17 mouse cellular contexts compared by ENCODE assay signal in the genomic region with DNA sequence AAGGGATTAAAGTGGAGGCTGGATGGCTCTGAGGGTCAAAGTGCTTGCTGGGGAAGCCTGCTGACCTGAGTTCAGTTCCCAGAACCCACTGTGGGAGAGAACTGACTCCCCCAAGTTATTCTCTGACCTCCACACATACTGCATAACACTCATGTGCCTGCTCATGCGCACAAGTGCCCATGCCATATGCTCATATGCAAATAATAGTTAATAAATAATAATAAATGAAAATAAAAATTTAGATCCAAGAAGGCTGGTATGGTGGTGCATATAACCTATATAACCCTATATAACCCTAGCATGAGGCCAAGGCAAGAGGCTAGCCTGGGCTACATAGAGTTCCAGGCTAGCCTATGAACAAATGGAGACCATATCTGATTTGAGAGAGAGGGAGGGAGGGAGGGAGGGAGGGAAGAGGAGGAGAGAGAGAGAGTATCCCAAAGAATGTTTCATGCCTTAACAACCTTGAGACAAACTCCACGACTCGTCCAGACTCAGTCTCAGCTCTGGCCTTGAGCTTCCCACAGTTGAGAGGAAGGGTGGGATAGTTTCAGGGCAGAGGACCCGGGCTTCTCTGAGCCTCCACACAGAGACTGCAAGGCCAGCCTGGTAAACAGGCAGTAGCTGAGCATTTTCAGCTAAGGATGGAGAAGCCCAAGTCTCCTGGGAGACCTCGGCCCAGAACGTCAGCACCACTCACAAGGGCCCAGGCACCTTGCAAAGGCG. TPM values are rescaled to one million over a fixed set of nuclear protein-coding genes. Genes with fewer than 3 reads are reported as not detected.
A peak's percentile ranks its signal among the peaks of the same experiment; 100 is the strongest.
DNase-seq lines count a peak whose midpoint lies in the region; ATAC-seq lines count a peak whose summit lies in the region.
"Had no signal": no experiment of that assay in that cellular context is flagged by ENCODE, and none has a peak within 500 bp of the region (broad histone marks: within the 10 kb centered on the region; RNA-seq: fewer than 3 reads in every experiment).

No protein-coding gene starts in this region.

- no peaks in the 10 kb centered on the region for H3K36me3 ChIP-seq in neural tube, embryonic 11.5 days (ENCODE audit: control insufficient read depth, insufficient read depth, low read length)
- H3K36me3 ChIP-seq in neural tube, embryonic 15.5 days = no peaks in the 10 kb centered on the region
- H3K36me3 ChIP-seq: embryonic facial prominence, embryonic 15.5 days; hindbrain, embryonic 13.5 days; kidney, embryonic 15.5 days; midbrain, embryonic 13.5 days; neural tube, embryonic 13.5 days had no signal

- no peaks in the 10 kb centered on the region for H3K4me1 ChIP-seq in neural tube, embryonic 11.5 days (ENCODE audit: control insufficient read depth, insufficient read depth, low read length)
- H3K4me1 ChIP-seq in neural tube, embryonic 15.5 days = 0 out of 2 replicates have a peak, but pooled peaks cover 5% of the 10 kb centered on the region
- H3K4me1 ChIP-seq: embryonic facial prominence, embryonic 15.5 days; midbrain, embryonic 13.5 days had no signal

- 82% methylated on average over 7 of the region's 7 CpGs for WGBS in neural tube, embryonic 11.5 days
- WGBS in neural tube, embryonic 15.5 days = 83% methylated on average over 7 of the region's 7 CpGs

- H3K9me3 ChIP-seq in neural tube, embryonic 11.5 days (ENCODE audit: control insufficient read depth, low read length) = no peaks in the 10 kb centered on the region
- H3K9me3 ChIP-seq in neural tube, embryonic 15.5 days (replicated peaks) = no peaks in the 10 kb centered on the region
- H3K9me3 ChIP-seq: embryonic facial prominence, embryonic 15.5 days; hindbrain, embryonic 13.5 days; kidney, embryonic 15.5 days; midbrain, embryonic 13.5 days; neural tube, embryonic 13.5 days had no signal

- H3K27me3 ChIP-seq in neural tube, embryonic 11.5 days (ENCODE audit: control insufficient read depth, insufficient read depth, low read length) = no peaks in the 10 kb centered on the region
- H3K27me3 ChIP-seq in neural tube, embryonic 15.5 days (replicated peaks) = no peaks in the 10 kb centered on the region
- H3K27me3 ChIP-seq: embryonic facial prominence, embryonic 15.5 days; hindbrain, embryonic 13.5 days; kidney, embryonic 15.5 days; midbrain, embryonic 13.5 days; neural tube, embryonic 13.5 days had no signal

- DNase-seq in gastrocnemius, postnatal 10 days = peak; percentile 2
- DNase-seq in gastrocnemius, postnatal 25 days = no peak
- no peak for DNase-seq in neural tube, embryonic 11.5 days (ENCODE audit: low spot score)
- DNase-seq in induced T-regulatory cell, adult 2 months (ENCODE audit: low read depth) = peak; percentile 67
- peak; percentile 41 for DNase-seq in naive thymus-derived CD4-positive, alpha-beta T cell, adult 2 months (ENCODE audit: low read depth)
- DNase-seq: adrenal gland, adult 2 months; cerebellum, postnatal 36 days; left cerebral cortex, postnatal 4 days had no signal

- H3K4me2 ChIP-seq in neural tube, embryonic 11.5 days (ENCODE audit: low read depth) = no peak overlapping the region
- H3K4me2 ChIP-seq in neural tube, embryonic 15.5 days = no peak overlapping the region
- H3K4me2 ChIP-seq: embryonic facial prominence, embryonic 15.5 days; hindbrain, embryonic 13.5 days; kidney, embryonic 15.5 days; midbrain, embryonic 13.5 days; neural tube, embryonic 13.5 days had no signal

- 0 out of 2 replicates have a peak overlapping the region, but pooled peaks have one; percentile 14 for H3K27ac ChIP-seq in neural tube, embryonic 11.5 days (ENCODE audit: low read depth, low read length)
- no peak overlapping the region for H3K27ac ChIP-seq in neural tube, embryonic 15.5 days (replicated peaks)
- H3K27ac ChIP-seq: embryonic facial prominence, embryonic 15.5 days; hindbrain, embryonic 13.5 days; kidney, embryonic 15.5 days; midbrain, embryonic 13.5 days; neural tube, embryonic 13.5 days had no signal

- ATAC-seq in neural tube, embryonic 11.5 days (ENCODE audit: insufficient read depth, low FRiP score, low TSS enrichment) = no peak
- ATAC-seq in neural tube, embryonic 15.5 days (ENCODE audit: low FRiP score) = no peak
- no peak for ATAC-seq in cerebellum, adult (ENCODE audit: insufficient number of reproducible peaks, low FRiP score, low TSS enrichment)
- ATAC-seq in megakaryocyte progenitor cell, adult 5-6 weeks (replicated peaks; ENCODE audit: poor library complexity) = no peak
- ATAC-seq: forebrain, embryonic 16.5 days; midbrain, embryonic 13.5 days had no signal

- no peak overlapping the region for H3K9ac ChIP-seq in neural tube, embryonic 11.5 days (ENCODE audit: low read length)
- no peak overlapping the region for H3K9ac ChIP-seq in neural tube, embryonic 15.5 days (replicated peaks)
- H3K9ac ChIP-seq: embryonic facial prominence, embryonic 15.5 days; hindbrain, embryonic 13.5 days; kidney, embryonic 15.5 days; midbrain, embryonic 13.5 days; neural tube, embryonic 13.5 days had no signal

- H3K4me3 ChIP-seq in neural tube, embryonic 11.5 days (ENCODE audit: low read depth, low read length) = no peak overlapping the region
- H3K4me3 ChIP-seq in neural tube, embryonic 15.5 days (replicated peaks) = no peak overlapping the region
- H3K4me3 ChIP-seq: embryonic facial prominence, embryonic 15.5 days; hindbrain, embryonic 13.5 days; kidney, embryonic 15.5 days; midbrain, embryonic 13.5 days; neural tube, embryonic 13.5 days had no signal

RNA-seq across cellular contexts. Expression of gene Selplg, which starts 2.7 kb away (rescaled TPM):
- 1 to 10 TPM; 1.8 to 3.3 TPM for total RNA-seq in gastrocnemius, postnatal 10 days (2021)
- total RNA-seq in gastrocnemius, postnatal 25 days (2021) = 1 to 10 TPM in 1 of 2 experiments, under 1 TPM in 1; 0.43 to 1.2 TPM
- 1.7 and 2.8 TPM in 2 replicates for polyA plus RNA-seq in neural tube, embryonic 11.5 days (2014; fragmentation: Nextera tagmentation; extraction: Ambion mirVana)
- polyA plus RNA-seq in neural tube, embryonic 15.5 days (2015; fragmentation: Nextera tagmentation; extraction: Ambion mirVana) = 2.3 and 27.7 TPM in 2 replicates
- 244 and 245 TPM in 2 replicates for total RNA-seq in megakaryocyte progenitor cell, adult 5-6 weeks (2015)
- total RNA-seq in megakaryocyte progenitor cell, adult 5-6 weeks (2017) = 82.0 and 99.0 TPM in 2 replicates

RNA-seq across cellular contexts. Expression of gene Tmem119, which starts 29.4 kb away (rescaled TPM):
- 10 to 100 TPM; 13.0 to 23.1 TPM for total RNA-seq in gastrocnemius, postnatal 10 days (2021)
- total RNA-seq in gastrocnemius, postnatal 25 days (2021) = 1 to 10 TPM; 3.0 to 3.6 TPM
- 29.3 and 36.5 TPM in 2 replicates for polyA plus RNA-seq in neural tube, embryonic 11.5 days (2014; fragmentation: Nextera tagmentation; extraction: Ambion mirVana)
- 12.1 and 23.1 TPM in 2 replicates for polyA plus RNA-seq in neural tube, embryonic 15.5 days (2015; fragmentation: Nextera tagmentation; extraction: Ambion mirVana)
- 6.5 and 7.2 TPM in 2 replicates for total RNA-seq in megakaryocyte progenitor cell, adult 5-6 weeks (2015)
- total RNA-seq in megakaryocyte progenitor cell, adult 5-6 weeks (2017) = 5.6 and 8.2 TPM in 2 replicates

RNA-seq across cellular contexts. Expression of gene Iscu, which starts 57.2 kb away (rescaled TPM):
- 10 to 100 TPM; 76.8 to 89.1 TPM for total RNA-seq in gastrocnemius, postnatal 10 days (2021)
- total RNA-seq in gastrocnemius, postnatal 25 days (2021) = 100 to 1,000 TPM; 126 to 135 TPM
- polyA plus RNA-seq in neural tube, embryonic 11.5 days (2014; fragmentation: Nextera tagmentation; extraction: Ambion mirVana) = 101 and 107 TPM in 2 replicates
- polyA plus RNA-seq in neural tube, embryonic 15.5 days (2015; fragmentation: Nextera tagmentation; extraction: Ambion mirVana) = 88.6 and 90.9 TPM in 2 replicates
- total RNA-seq in megakaryocyte progenitor cell, adult 5-6 weeks (2015) = 108 TPM in 2 replicates
- 87.2 and 98.4 TPM in 2 replicates for total RNA-seq in megakaryocyte progenitor cell, adult 5-6 weeks (2017)

RNA-seq across cellular contexts. Expression of gene Sart3, which starts 57.4 kb away (rescaled TPM):
- total RNA-seq in gastrocnemius, postnatal 10 days (2021) = 10 to 100 TPM in 1 of 2 experiments, 1 to 10 TPM in 1; 9.5 to 10.2 TPM
- 1 to 10 TPM; 5.8 to 8.2 TPM for total RNA-seq in gastrocnemius, postnatal 25 days (2021)
- polyA plus RNA-seq in neural tube, embryonic 11.5 days (2014; fragmentation: Nextera tagmentation; extraction: Ambion mirVana) = 59.4 and 59.9 TPM in 2 replicates
- 40.7 and 42.3 TPM in 2 replicates for polyA plus RNA-seq in neural tube, embryonic 15.5 days (2015; fragmentation: Nextera tagmentation; extraction: Ambion mirVana)
- 16.2 and 17.2 TPM in 2 replicates for total RNA-seq in megakaryocyte progenitor cell, adult 5-6 weeks (2015)
- total RNA-seq in megakaryocyte progenitor cell, adult 5-6 weeks (2017) = 26.0 and 37.7 TPM in 2 replicates

Comparison
In these comparisons a context has a peak if more than half of its experiments do, and no peak if none do; other contexts are left out.
1. DNase-seq: peak in gastrocnemius, postnatal 10 days (single experiment), induced T-regulatory cell, adult 2 months (single experiment) and naive thymus-derived CD4-positive, alpha-beta T cell, adult 2 months (single experiment); none in gastrocnemius, postnatal 25 days (single experiment) and neural tube, embryonic 11.5 days (single experiment).
2. RNA of gene Selplg, which starts 2.7 kb away (total RNA-seq): 82.0 to 245 TPM in megakaryocyte progenitor cell, adult 5-6 weeks; 1.8 to 3.3 TPM in gastrocnemius, postnatal 10 days and 0.43 to 1.2 TPM in gastrocnemius, postnatal 25 days; every median in the first group is over 10 times any median in the second.